Mouse (Mus musculus): ENCODE measurements around the gene Atf5.

- TF ChIP-seq CTCF (IDR thresholded peaks at IDR 0.05): no peak
- TF ChIP-seq EP300 (IDR thresholded peaks at IDR 0.05): no peak
These were observed 20.1 kb upstream of the Atf5 start for GRCm38 (mm10) chr7:44836423-44837053.
